Mouse (Mus musculus) C2C12 (cell line): ENCODE measurements around the gene Rufy1.

Experiments used
- CTCF ChIP-seq: IDR thresholded peaks from one replicate; pipeline ENCODE4 v1.5.1; 2011; ENCODE audit not compliant: control insufficient read depth, insufficient read depth, insufficient read length
- MAX ChIP-seq: IDR thresholded peaks from one replicate; pipeline ENCODE4 v1.6.1; 2011; ENCODE audit warnings: mild to moderate bottlenecking, control low read depth
- MYOD1 ChIP-seq: IDR thresholded peaks from one replicate; pipeline ENCODE4 v1.6.1; 2011; ENCODE audit warnings: low read depth; ENCODE audit not compliant: control insufficient read depth, insufficient read length
- MYOG ChIP-seq: IDR thresholded peaks from one replicate; pipeline ENCODE4 v1.6.1; 2011; ENCODE audit not compliant: control insufficient read depth, insufficient read length; ENCODE audit errors: extremely low read depth
- USF1 ChIP-seq: IDR thresholded peaks from one replicate; pipeline ENCODE4 v1.6.1; 2011; ENCODE audit warnings: low read depth, mild to moderate bottlenecking, control low read depth, moderate library complexity

GRCm38 (mm10) chr11:50391272-50391960, 39.5 kb downstream of the Rufy1 start:
- TF ChIP-seq MYOG, result no peak
- TF ChIP-seq USF1, result no peak
- TF ChIP-seq CTCF, result no peak
- TF ChIP-seq MAX, result no peak
- no peak for TF ChIP-seq MYOD1
